Mouse (Mus musculus): ENCODE results near the gene Tcte2. TPM values are rescaled to one million over a fixed set of nuclear protein-coding genes. Genes with fewer than 3 reads are reported as not detected.

Tcte2 gene
- polyA plus RNA-seq, 1 experiment from 2014 or later = 5.0 TPM

GRCm38 (mm10) chr17:13741611-13742010, 20.0 kb downstream of the Tcte2 start:
- no peaks in the 10 kb centered on the region for H3K36me3 ChIP-seq (ENCODE audit: control insufficient read depth, insufficient read depth, low read length)
- no peaks in the 10 kb centered on the region for H3K27me3 ChIP-seq (ENCODE audit: control insufficient read depth, insufficient read depth, low read length)
- H3K9me3 ChIP-seq (ENCODE audit: control insufficient read depth, low read length) = no peaks in the 10 kb centered on the region
- no peak overlapping the region for H3K4me3 ChIP-seq (ENCODE audit: control insufficient read depth in 1 of 2, insufficient read depth in 1 of 2, low read depth in 1 of 2, low read length in 2 of 2)
- peaks cover 45 to 57% of the 10 kb centered on the region in 2 experiments for H3K4me1 ChIP-seq (ENCODE audit: control insufficient read depth in 2 of 2, insufficient read depth in 2 of 2, low read length in 2 of 2)
- 57% methylated on average over 7 of the region's 7 CpGs for WGBS
- no peak for ATAC-seq (ENCODE audit: insufficient number of reproducible peaks, insufficient read depth, low FRiP score, low read depth)
- H3K4me2 ChIP-seq (ENCODE audit: low read length) = no peak overlapping the region
- no peak overlapping the region for H3K27ac ChIP-seq (replicated peaks in 1 of 2; ENCODE audit: control insufficient read depth in 1 of 2, insufficient read depth in 1 of 2, low read depth in 2 of 2, low read length in 2 of 2)
- no peak overlapping the region for H3K9ac ChIP-seq (ENCODE audit: low read length)

GRCm38 (mm10) chr17:13740796-13741195, 20.8 kb downstream of the Tcte2 start:
- no peaks in the 10 kb centered on the region for H3K27me3 ChIP-seq (ENCODE audit: control insufficient read depth, insufficient read depth, low read length)
- no peak overlapping the region for H3K9ac ChIP-seq (ENCODE audit: low read length)
- 28% methylated on average over 2 of the region's 2 CpGs for WGBS
- peaks cover 49 to 64% of the 10 kb centered on the region in 2 experiments for H3K4me1 ChIP-seq (ENCODE audit: control insufficient read depth in 2 of 2, insufficient read depth in 2 of 2, low read length in 2 of 2)
- no peak for ATAC-seq (ENCODE audit: insufficient number of reproducible peaks, insufficient read depth, low FRiP score, low read depth)
- H3K4me3 ChIP-seq (ENCODE audit: control insufficient read depth in 1 of 2, insufficient read depth in 1 of 2, low read depth in 1 of 2, low read length in 2 of 2) = no peak overlapping the region
- H3K36me3 ChIP-seq (ENCODE audit: control insufficient read depth, insufficient read depth, low read length) = no peaks in the 10 kb centered on the region
- 0 out of 4 replicates have a peak overlapping the region, but pooled peaks of 1 of the 2 experiments have one; percentile 21 for H3K27ac ChIP-seq (replicated peaks in 1 of 2; ENCODE audit: control insufficient read depth in 1 of 2, insufficient read depth in 1 of 2, low read depth in 2 of 2, low read length in 2 of 2)
- no peaks in the 10 kb centered on the region for H3K9me3 ChIP-seq (ENCODE audit: control insufficient read depth, low read length)
- no peak overlapping the region for H3K4me2 ChIP-seq (ENCODE audit: low read length)

- H3K9me3 ChIP-seq (ENCODE audit: control insufficient read depth, low read length) = no peaks in the 10 kb centered on the region
- WGBS = 60% methylated on average over 5 of the region's 5 CpGs
- no peak overlapping the region for H3K4me3 ChIP-seq (ENCODE audit: control insufficient read depth in 1 of 2, insufficient read depth in 1 of 2, low read depth in 1 of 2, low read length in 2 of 2)
- H3K9ac ChIP-seq (ENCODE audit: low read length) = no peak overlapping the region
- no peaks in the 10 kb centered on the region for H3K36me3 ChIP-seq (ENCODE audit: control insufficient read depth, insufficient read depth, low read length)
- no peak overlapping the region for H3K27ac ChIP-seq (replicated peaks in 1 of 2; ENCODE audit: control insufficient read depth in 1 of 2, insufficient read depth in 1 of 2, low read depth in 2 of 2, low read length in 2 of 2)
- no peak for ATAC-seq (ENCODE audit: insufficient number of reproducible peaks, insufficient read depth, low FRiP score, low read depth)
- no peak overlapping the region for H3K4me2 ChIP-seq (ENCODE audit: low read length)
- H3K4me1 ChIP-seq (ENCODE audit: control insufficient read depth in 2 of 2, insufficient read depth in 2 of 2, low read length in 2 of 2) = peaks cover 49 to 59% of the 10 kb centered on the region in 2 experiments
- no peaks in the 10 kb centered on the region for H3K27me3 ChIP-seq (ENCODE audit: control insufficient read depth, insufficient read depth, low read length)
Measured at GRCm38 (mm10) chr17:13739981-13740380, 21.6 kb downstream of the Tcte2 start.

GRCm38 (mm10) chr17:13738916-13739315, 22.7 kb downstream of the Tcte2 start:
- WGBS = 84% methylated on average over 2 of the region's 2 CpGs
- no peaks in the 10 kb centered on the region for H3K9me3 ChIP-seq (ENCODE audit: control insufficient read depth, low read length)
- peaks cover 47 to 48% of the 10 kb centered on the region in 2 experiments for H3K4me1 ChIP-seq (ENCODE audit: control insufficient read depth in 2 of 2, insufficient read depth in 2 of 2, low read length in 2 of 2)
- no peaks in the 10 kb centered on the region for H3K27me3 ChIP-seq (ENCODE audit: control insufficient read depth, insufficient read depth, low read length)
- H3K4me3 ChIP-seq (ENCODE audit: control insufficient read depth in 1 of 2, insufficient read depth in 1 of 2, low read depth in 1 of 2, low read length in 2 of 2) = no peak overlapping the region
- no peak overlapping the region for H3K27ac ChIP-seq (replicated peaks in 1 of 2; ENCODE audit: control insufficient read depth in 1 of 2, insufficient read depth in 1 of 2, low read depth in 2 of 2, low read length in 2 of 2)
- no peak for ATAC-seq (ENCODE audit: insufficient number of reproducible peaks, insufficient read depth, low FRiP score, low read depth)
- no peaks in the 10 kb centered on the region for H3K36me3 ChIP-seq (ENCODE audit: control insufficient read depth, insufficient read depth, low read length)
- no peak overlapping the region for H3K4me2 ChIP-seq (ENCODE audit: low read length)
- H3K9ac ChIP-seq (ENCODE audit: low read length) = no peak overlapping the region

- no peak overlapping the region for H3K4me3 ChIP-seq (ENCODE audit: control insufficient read depth in 1 of 2, insufficient read depth in 1 of 2, low read depth in 1 of 2, low read length in 2 of 2)
- H3K27me3 ChIP-seq (ENCODE audit: control insufficient read depth, insufficient read depth, low read length) = no peaks in the 10 kb centered on the region
- no peaks in the 10 kb centered on the region for H3K9me3 ChIP-seq (ENCODE audit: control insufficient read depth, low read length)
- no peak overlapping the region for H3K4me2 ChIP-seq (ENCODE audit: low read length)
- no peaks in the 10 kb centered on the region for H3K36me3 ChIP-seq (ENCODE audit: control insufficient read depth, insufficient read depth, low read length)
- peaks cover 40 to 41% of the 10 kb centered on the region in 2 experiments for H3K4me1 ChIP-seq (ENCODE audit: control insufficient read depth in 2 of 2, insufficient read depth in 2 of 2, low read length in 2 of 2)
- H3K9ac ChIP-seq (ENCODE audit: low read length) = no peak overlapping the region
- 0 out of 4 replicates have a peak overlapping the region, but pooled peaks of 1 of the 2 experiments have one; percentile 0 for H3K27ac ChIP-seq (replicated peaks in 1 of 2; ENCODE audit: control insufficient read depth in 1 of 2, insufficient read depth in 1 of 2, low read depth in 2 of 2, low read length in 2 of 2)
- 21% methylated on average over 7 of the region's 7 CpGs for WGBS
- ATAC-seq (ENCODE audit: insufficient number of reproducible peaks, insufficient read depth, low FRiP score, low read depth) = no peak
Measured at GRCm38 (mm10) chr17:13738121-13738776, 23.4 kb downstream of the Tcte2 start.

- peak overlapping the region in 1 of 2 experiments; percentile 0; a peak in 1 of 4 replicates for H3K27ac ChIP-seq (replicated peaks in 1 of 2; ENCODE audit: control insufficient read depth in 1 of 2, insufficient read depth in 1 of 2, low read depth in 2 of 2, low read length in 2 of 2)
- ATAC-seq (ENCODE audit: insufficient number of reproducible peaks, insufficient read depth, low FRiP score, low read depth) = no peak
Measured at GRCm38 (mm10) chr17:13737336-13737735, 24.3 kb downstream of the Tcte2 start.

GRCm38 (mm10) chr17:13735803-13736282, 25.8 kb downstream of the Tcte2 start:
- 38% methylated on average over 8 of the region's 8 CpGs for WGBS
- Histone ChIP-seq H3K4me3 (ENCODE audit: control insufficient read depth in 1 of 2, insufficient read depth in 1 of 2, low read depth in 1 of 2, low read length in 2 of 2) (no peak overlapping the region), H3K4me1 (ENCODE audit: control insufficient read depth in 2 of 2, insufficient read depth in 2 of 2, low read length in 2 of 2) (peaks cover 33 to 35% of the 10 kb centered on the region in 2 experiments), H3K9ac (ENCODE audit: low read length) (no peak overlapping the region), H3K27ac (replicated peaks in 1 of 2; ENCODE audit: control insufficient read depth in 1 of 2, insufficient read depth in 1 of 2, low read depth in 2 of 2, low read length in 2 of 2) (0 out of 4 replicates have a peak overlapping the region, but pooled peaks of 1 of the 2 experiments have one; percentile 45), H3K36me3 (ENCODE audit: control insufficient read depth, insufficient read depth, low read length) (no peaks in the 10 kb centered on the region), H3K9me3 (ENCODE audit: control insufficient read depth, low read length) (no peaks in the 10 kb centered on the region), H3K27me3 (ENCODE audit: control insufficient read depth, insufficient read depth, low read length) (no peaks in the 10 kb centered on the region), H3K4me2 (ENCODE audit: low read length) (no peak overlapping the region)
- no peak for ATAC-seq (ENCODE audit: insufficient number of reproducible peaks, insufficient read depth, low FRiP score, low read depth)

More at GRCm38 (mm10) chr17:13737336-13737735, 24.3 kb downstream of the Tcte2 start:
- H3K27me3 ChIP-seq (ENCODE audit: control insufficient read depth, insufficient read depth, low read length) = no peaks in the 10 kb centered on the region
- no peak overlapping the region for H3K9ac ChIP-seq (ENCODE audit: low read length)
- no peak overlapping the region for H3K4me2 ChIP-seq (ENCODE audit: low read length)
- H3K4me3 ChIP-seq (ENCODE audit: control insufficient read depth in 1 of 2, insufficient read depth in 1 of 2, low read depth in 1 of 2, low read length in 2 of 2) = no peak overlapping the region
- H3K9me3 ChIP-seq (ENCODE audit: control insufficient read depth, low read length) = no peaks in the 10 kb centered on the region
- WGBS = 54% methylated on average over 6 of the region's 6 CpGs
- H3K4me1 ChIP-seq (ENCODE audit: control insufficient read depth in 2 of 2, insufficient read depth in 2 of 2, low read length in 2 of 2) = peaks cover 37 to 39% of the 10 kb centered on the region in 2 experiments
- no peaks in the 10 kb centered on the region for H3K36me3 ChIP-seq (ENCODE audit: control insufficient read depth, insufficient read depth, low read length)

Data from heart, embryonic 14.5 days (tissue).